Mouse (Mus musculus) embryonic facial prominence, embryonic 12.5 days (tissue): ENCODE results near the gene Snrpd3. TPM values are rescaled to one million over a fixed set of nuclear protein-coding genes. Genes with fewer than 3 reads are reported as not detected.

Experiments used
- ATAC-seq: fragments of 200-750 bp; cut with Nextera tagmentation; 2 replicates; pipeline ENCODE4 v1.8.0; 2017; ENCODE audit not compliant: insufficient number of reproducible peaks, insufficient read depth, low FRiP score, low TSS enrichment
- H3K27ac ChIP-seq: fragments of 300-500 bp; sonication (generic); 2 replicates; pipeline ENCODE4 v1.5.1; 2016; ENCODE audit warnings: mild to moderate bottlenecking
- H3K27me3 ChIP-seq: fragments of 300-500 bp; sonication (generic); 2 replicates; pipeline ENCODE4 v1.6.1; 2016; ENCODE audit warnings: mild to moderate bottlenecking, moderate library complexity
- H3K36me3 ChIP-seq: fragments of 300-500 bp; sonication (generic); 2 replicates; pipeline ENCODE4 v1.6.1; 2016; ENCODE audit warnings: mild to moderate bottlenecking
- H3K4me1 ChIP-seq: fragments of 300-500 bp; sonication (generic); 2 replicates; pipeline ENCODE4 v1.6.1; 2016
- H3K4me2 ChIP-seq: fragments of 300-500 bp; sonication (generic); replicated peaks from 2 replicates; pipeline ENCODE4 v1.6.1; 2016; ENCODE audit warnings: mild to moderate bottlenecking, moderate library complexity
- H3K4me3 ChIP-seq: fragments of 300-500 bp; sonication (generic); 2 replicates; pipeline ENCODE4 v1.5.1; 2016; ENCODE audit warnings: mild to moderate bottlenecking
- H3K9ac ChIP-seq: fragments of 300-500 bp; sonication (generic); 2 replicates; pipeline ENCODE4 v1.6.1; 2016; ENCODE audit warnings: mild to moderate bottlenecking, moderate library complexity
- H3K9me3 ChIP-seq: fragments of 300-500 bp; sonication (generic); 2 replicates; pipeline ENCODE4 v1.6.1; 2016; ENCODE audit warnings: mild to moderate bottlenecking, moderate library complexity
- WGBS: fragments of 180-500 bp; shearing (Covaris S2); methylation state at CpG from one replicate; pipeline ENCODE4 v1.1.7; 2016; 5-methylcytosine and 5-hydroxymethylcytosine counted together
- polyA plus RNA-seq: library from polyadenylated mRNA; unstranded; fragments of >200 nt; fragmentation: Nextera tagmentation; extraction: Ambion mirVana; gene quantifications from 2 replicates; pipeline ENCODE4 v1.2.1, GENCODE M21; 2016

Snrpd3 gene
- polyA plus RNA-seq, 1 experiment from 2014 or later = 167 TPM

DNA sequence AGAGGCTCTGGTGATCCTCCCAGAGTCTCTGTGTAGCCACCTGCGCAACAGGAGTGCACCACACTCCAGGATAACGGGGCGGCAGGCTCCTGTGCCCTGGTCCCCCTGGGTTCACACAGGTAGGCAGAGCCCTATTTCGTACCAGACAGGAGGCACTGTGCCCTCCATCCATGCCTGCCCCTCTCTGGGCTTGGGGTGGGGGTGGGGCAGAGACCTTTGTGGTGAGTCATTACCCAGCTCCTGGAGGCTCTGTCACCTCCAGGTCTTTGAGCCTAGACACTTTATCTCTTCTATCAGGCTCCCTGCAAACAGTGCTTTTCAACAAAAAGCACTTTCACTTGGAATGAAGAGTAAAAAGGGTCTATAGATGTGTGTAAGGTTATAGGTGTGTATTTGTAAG is 51.5 kb downstream of the Snrpd3 start:
- Histone ChIP-seq H3K9me3 (no peaks in the 10 kb centered on the region), H3K36me3 (no peaks in the 10 kb centered on the region), H3K4me3 (no peak overlapping the region), H3K27me3 (no peaks in the 10 kb centered on the region), H3K27ac (no peak overlapping the region), H3K9ac (no peak overlapping the region), H3K4me2 (no peak overlapping the region), H3K4me1 (no peaks in the 10 kb centered on the region; the same call in 1 of the 2 replicates)
- 14% methylated on average over 4 of the region's 4 CpGs for WGBS
- ATAC-seq = no peak

DNA sequence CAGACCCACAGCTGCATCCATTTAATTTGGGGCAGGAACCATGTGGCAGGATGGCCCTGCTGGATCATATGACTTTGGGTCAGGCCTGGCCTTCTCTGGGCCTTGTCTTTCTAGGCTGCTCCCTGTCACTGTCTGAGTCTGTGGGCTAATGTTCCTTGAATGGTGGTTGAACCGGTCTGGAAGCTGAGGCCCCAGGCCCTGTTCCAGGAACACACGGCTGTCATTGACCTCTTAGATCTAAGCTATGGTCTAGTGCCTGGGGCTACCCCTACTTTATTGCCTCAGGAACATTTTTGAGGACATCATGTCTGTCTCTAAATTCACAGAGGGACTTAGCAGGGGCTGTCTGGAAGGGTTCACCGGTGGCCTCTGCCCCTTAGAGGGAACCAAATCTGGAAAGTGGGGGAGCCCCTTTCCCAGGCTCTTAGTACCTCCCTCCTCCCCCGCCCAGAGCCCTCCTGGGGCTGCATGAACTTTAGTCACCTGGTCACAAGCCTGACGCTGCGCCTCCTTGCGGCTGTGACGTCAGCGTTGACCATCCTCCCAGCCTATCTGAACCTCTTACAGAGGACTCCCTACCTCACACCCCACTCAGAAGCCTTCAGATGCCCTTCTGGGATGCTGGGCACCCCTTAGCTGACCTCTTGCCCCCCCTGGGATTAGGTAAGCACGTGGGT is 53.8 kb downstream of the Snrpd3 start:
- no peaks in the 10 kb centered on the region; the same call in 1 of the 2 replicates for H3K4me1 ChIP-seq

DNA sequence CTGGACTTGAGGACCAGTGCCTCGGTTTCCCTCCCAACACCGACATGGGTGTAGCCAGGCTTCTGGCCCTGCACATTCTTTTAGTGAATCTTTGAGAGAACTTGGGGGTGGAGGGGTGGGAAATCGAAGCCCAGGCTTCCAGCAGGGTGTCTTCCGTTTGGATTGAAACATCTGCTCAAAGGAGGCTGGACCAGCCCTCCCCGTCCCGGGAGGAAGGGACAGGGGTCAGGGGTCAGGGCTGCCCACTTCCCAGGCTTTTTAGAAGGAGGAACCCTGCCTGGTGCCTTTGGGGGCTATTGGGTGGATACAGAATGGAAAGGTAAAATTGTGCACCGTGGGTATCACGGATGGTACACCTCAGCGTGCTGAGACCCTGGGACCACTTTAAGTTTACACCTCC is 54.6 kb downstream of the Snrpd3 start:
- Histone ChIP-seq H3K4me3 (no peak overlapping the region), H3K27me3 (no peaks in the 10 kb centered on the region), H3K27ac (no peak overlapping the region), H3K9me3 (no peaks in the 10 kb centered on the region), H3K9ac (no peak overlapping the region), H3K36me3 (no peaks in the 10 kb centered on the region), H3K4me1 (no peaks in the 10 kb centered on the region; the same call in 1 of the 2 replicates), H3K4me2 (no peak overlapping the region)
- 42% methylated on average over 9 of the region's 9 CpGs for WGBS
- no peak for ATAC-seq

More for the DNA sequence above, 53.8 kb downstream of the Snrpd3 start:
- Histone ChIP-seq H3K9me3 (no peaks in the 10 kb centered on the region), H3K27me3 (no peaks in the 10 kb centered on the region), H3K36me3 (no peaks in the 10 kb centered on the region), H3K4me2 (no peak overlapping the region), H3K4me3 (no peak overlapping the region), H3K27ac (no peak overlapping the region), H3K9ac (no peak overlapping the region)
- no peak for ATAC-seq
- 26% methylated on average over 10 of the region's 10 CpGs for WGBS

DNA sequence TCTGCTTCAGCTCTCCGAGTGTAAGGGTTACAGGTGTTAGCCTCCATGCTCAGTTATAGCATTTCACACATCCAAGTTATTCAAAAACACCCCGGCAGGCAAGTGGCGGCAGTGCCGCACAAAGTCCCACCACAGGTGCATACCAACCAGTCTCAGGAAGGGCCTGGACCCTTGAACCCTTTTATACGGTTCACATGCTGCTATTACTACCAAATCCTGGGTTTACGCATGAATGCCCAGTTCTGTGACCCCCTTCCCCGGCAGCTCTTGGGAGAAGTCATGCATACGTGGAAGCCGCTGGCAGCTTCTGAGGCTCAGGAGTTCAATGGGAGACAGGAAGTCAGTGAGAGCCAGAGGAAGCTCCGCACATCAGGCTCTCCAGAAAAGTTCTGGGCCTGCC is 55.8 kb downstream of the Snrpd3 start:
- Histone ChIP-seq H3K27ac (no peak overlapping the region), H3K9me3 (no peaks in the 10 kb centered on the region), H3K9ac (no peak overlapping the region), H3K4me3 (no peak overlapping the region), H3K36me3 (no peaks in the 10 kb centered on the region), H3K4me2 (no peak overlapping the region), H3K4me1 (no peaks in the 10 kb centered on the region; the same call in 1 of the 2 replicates), H3K27me3 (no peaks in the 10 kb centered on the region)
- ATAC-seq = no peak
- 71% methylated on average over 10 of the region's 10 CpGs for WGBS

DNA sequence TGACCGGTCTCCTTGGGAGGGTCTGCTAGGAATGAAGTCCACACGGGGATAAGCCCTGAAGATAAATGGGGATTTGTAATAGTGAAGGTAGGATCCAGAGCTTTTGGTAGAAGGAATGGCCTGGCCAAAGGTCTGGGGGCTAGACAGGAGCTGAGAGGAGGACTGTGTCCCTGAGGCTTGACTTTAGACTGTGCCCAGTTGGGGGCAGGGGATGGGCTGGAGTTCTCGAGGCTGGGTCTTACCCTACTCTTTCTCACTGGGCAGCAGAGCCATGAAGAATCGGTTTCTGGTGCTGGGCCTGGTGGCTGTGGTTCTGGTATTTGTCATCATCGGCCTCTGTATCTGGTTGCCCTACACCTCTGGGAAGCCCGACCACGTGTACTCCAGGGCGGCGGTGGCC is 56.6 kb downstream of the Snrpd3 start:
- H3K27me3 ChIP-seq = no peaks in the 10 kb centered on the region
- no peaks in the 10 kb centered on the region for H3K9me3 ChIP-seq
- no peak for ATAC-seq
- no peak overlapping the region for H3K27ac ChIP-seq
- H3K4me3 ChIP-seq = no peak overlapping the region
- no peaks in the 10 kb centered on the region for H3K36me3 ChIP-seq
- no peaks in the 10 kb centered on the region; the same call in 1 of the 2 replicates for H3K4me1 ChIP-seq
- H3K4me2 ChIP-seq = no peak overlapping the region
- H3K9ac ChIP-seq = no peak overlapping the region
- WGBS = 88% methylated on average over 9 of the region's 9 CpGs

DNA sequence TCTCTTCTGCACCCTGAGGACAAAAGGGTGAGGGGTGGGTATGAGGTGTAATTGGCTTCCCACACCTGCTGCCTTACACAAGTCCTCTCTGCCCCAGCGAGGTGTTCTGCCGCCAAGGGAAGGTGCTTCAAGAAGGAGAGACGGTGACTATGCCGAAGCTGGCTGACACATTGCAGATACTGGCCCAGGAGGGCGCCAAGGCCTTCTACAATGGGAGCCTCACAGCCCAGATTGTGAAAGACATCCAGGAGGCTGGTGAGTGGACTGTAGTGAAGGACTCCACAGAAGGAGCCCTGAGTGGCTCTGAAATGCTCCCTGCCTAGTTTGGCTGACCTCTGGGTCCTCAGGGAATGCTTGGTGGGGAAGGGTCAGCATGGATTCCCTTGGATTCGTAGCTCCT is 61.8 kb downstream of the Snrpd3 start:
- WGBS = 82% methylated on average over 6 of the region's 6 CpGs

DNA sequence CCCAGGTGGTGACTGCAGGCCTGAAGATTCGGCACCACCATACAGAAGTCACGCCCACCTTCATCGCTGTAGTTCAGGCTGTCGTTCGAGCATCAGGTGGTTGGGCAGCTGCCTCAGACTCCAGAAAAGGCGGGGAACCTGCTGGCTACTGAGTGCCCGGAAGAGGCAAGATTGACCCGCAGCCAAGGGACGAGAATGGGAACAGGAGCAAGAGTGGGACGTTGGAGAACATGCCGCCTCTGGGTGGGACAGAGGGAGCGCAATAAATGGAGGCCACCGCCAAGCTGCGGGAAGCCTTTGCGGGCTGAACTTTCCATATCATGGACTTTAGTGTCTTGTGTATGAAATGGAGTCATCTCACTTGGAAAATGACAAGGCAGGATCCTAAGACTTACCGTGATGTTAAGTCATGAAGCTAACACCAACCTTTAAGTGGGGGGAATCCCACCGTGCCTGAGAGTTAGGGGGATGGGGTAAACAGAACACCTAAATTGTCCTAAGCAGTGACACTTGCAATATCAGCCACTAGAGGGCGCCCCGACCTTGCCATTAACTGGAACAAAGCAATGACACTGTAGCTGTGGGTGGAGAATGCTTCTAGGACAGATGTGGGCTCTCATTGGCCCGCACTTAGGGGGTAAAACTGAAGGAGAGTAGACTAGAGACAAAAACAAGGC is 68.7 kb downstream of the Snrpd3 start:
- Histone ChIP-seq H3K36me3 (no peaks in the 10 kb centered on the region), H3K4me1 (peaks cover 8% of the 10 kb centered on the region), H3K4me3 (0 out of 2 replicates have a peak overlapping the region, but pooled peaks have one; percentile 9), H3K4me2 (peak overlapping the region; percentile 37), H3K9ac (0 out of 2 replicates have a peak overlapping the region, but pooled peaks have one; percentile 8), H3K27ac (no peak overlapping the region), H3K27me3 (peaks cover 4% of the 10 kb centered on the region), H3K9me3 (no peaks in the 10 kb centered on the region)
- ATAC-seq = peak; percentile 48; the same call in 1 of the 2 replicates
- 21% methylated on average over 20 of the region's 20 CpGs for WGBS

More for the DNA sequence above, 61.8 kb downstream of the Snrpd3 start:
- H3K27me3 ChIP-seq = no peaks in the 10 kb centered on the region
- no peak overlapping the region for H3K4me3 ChIP-seq
- H3K9ac ChIP-seq = no peak overlapping the region
- no peaks in the 10 kb centered on the region for H3K36me3 ChIP-seq
- no peak for ATAC-seq
- H3K4me1 ChIP-seq = no peaks in the 10 kb centered on the region
- H3K4me2 ChIP-seq = no peak overlapping the region
- H3K9me3 ChIP-seq = no peaks in the 10 kb centered on the region
- no peak overlapping the region for H3K27ac ChIP-seq

DNA sequence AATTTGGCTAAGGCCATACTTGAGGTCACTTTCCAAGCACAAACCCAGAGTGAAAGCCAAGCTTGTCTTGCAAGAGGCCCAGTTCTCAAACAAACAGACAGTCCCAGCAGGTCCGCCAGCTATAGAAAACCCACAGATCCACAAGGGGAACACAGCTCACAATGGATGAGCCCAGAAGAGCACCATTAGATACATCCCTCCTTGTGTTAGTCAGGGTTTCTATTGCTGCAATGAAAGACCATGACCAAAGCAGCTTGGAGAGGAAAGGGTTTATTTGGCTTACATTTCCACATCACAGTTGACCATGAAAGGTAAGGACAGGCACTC is 69.2 kb downstream of the Snrpd3 start:
- Histone ChIP-seq H3K27ac (no peak overlapping the region), H3K4me3 (no peak overlapping the region), H3K27me3 (peaks cover 4% of the 10 kb centered on the region), H3K9me3 (no peaks in the 10 kb centered on the region), H3K9ac (no peak overlapping the region), H3K4me2 (no peak overlapping the region), H3K4me1 (peaks cover 8% of the 10 kb centered on the region), H3K36me3 (no peaks in the 10 kb centered on the region)
- WGBS = 88% methylated on average over 1 of the region's 1 CpGs
- no peak for ATAC-seq

Other genes starting within 250 kb of the Snrpd3 start
- gene Adora2a, start 200.7 kb upstream of the Snrpd3 start, polyA plus RNA-seq = 2.3 and 4.6 TPM in 2 replicates
- 0.18 and 0.49 TPM in 2 replicates for gene Upb1, start 116.4 kb upstream of the Snrpd3 start, polyA plus RNA-seq
- gene Gucd1, start 421 bp downstream of the Snrpd3 start, polyA plus RNA-seq = 31.1 and 31.7 TPM in 2 replicates
- 2.6 and 2.7 TPM in 2 replicates for gene Lrrc75b, start 42.8 kb downstream of the Snrpd3 start, polyA plus RNA-seq
- 0.85 and 1.8 TPM in 2 replicates for gene Ggt1, start 44.1 kb downstream of the Snrpd3 start, polyA plus RNA-seq
- gene Ggt5, start 71.8 kb downstream of the Snrpd3 start, polyA plus RNA-seq = 0.91 and 1.9 TPM in 2 replicates
- 1.9 and 2.7 TPM in 2 replicates for gene Susd2, start 126.5 kb downstream of the Snrpd3 start, polyA plus RNA-seq
- gene Cabin1, start 246.8 kb downstream of the Snrpd3 start, polyA plus RNA-seq = 34.7 and 36.0 TPM in 2 replicates